Mouse (Mus musculus) cortical plate, adult 2 months (tissue): ENCODE measurements at regions not wholly inside any gene's neighbourhood (a gene's known extent, or its start where the extent isn't known, plus 50 kb on each side); places are given as distances from the start of the nearest gene placed in this dataset.

Experiments
- H3K27ac ChIP-seq: fragments of 200-500 bp; 2 replicates; pipeline ENCODE4 v1.5.1; 2012; ENCODE audit warnings: low read length, control low read depth, inconsistent platforms; ENCODE audit not compliant: insufficient read depth
- H3K4me1 ChIP-seq: fragments of 200-500 bp; 2 replicates; pipeline ENCODE4 v1.6.1; 2011; ENCODE audit warnings: low read length; ENCODE audit not compliant: control insufficient read depth, insufficient read depth
- H3K4me3 ChIP-seq: fragments of 200-500 bp; 2 replicates; pipeline ENCODE4 v1.5.1; 2011; ENCODE audit warnings: mild to moderate bottlenecking, low read length, control low read depth; ENCODE audit not compliant: insufficient read depth
- CTCF ChIP-seq: fragments of 200-500 bp; IDR thresholded peaks from 2 replicates; pipeline ENCODE4 v1.5.1; 2011; ENCODE audit warnings: mild to moderate bottlenecking, control low read depth, low read length; ENCODE audit not compliant: insufficient read depth; ENCODE audit errors: extremely low read depth
- POLR2A ChIP-seq: fragments of 200-500 bp; IDR thresholded peaks from 2 replicates; pipeline ENCODE4 v1.6.1; 2011; ENCODE audit warnings: mild to moderate bottlenecking, low read length, control low read depth; ENCODE audit not compliant: insufficient read depth; ENCODE audit errors: extremely low read depth

- no peak overlapping the region for H3K4me3 ChIP-seq
- no peak overlapping the region for H3K27ac ChIP-seq
- TF ChIP-seq CTCF, result no peak
- no peaks in the 10 kb centered on the region for H3K4me1 ChIP-seq
These were observed 909.3 kb upstream of the Gm5150 start for GRCm38 (mm10) chr3:16915389-16916071.

GRCm38 (mm10) chr3:16888132-16888531, 881.9 kb upstream of the Gm5150 start:
- TF ChIP-seq CTCF (no peak), POLR2A (no peak)
- Histone ChIP-seq H3K27ac (no peak overlapping the region), H3K4me1 (no peaks in the 10 kb centered on the region), H3K4me3 (no peak overlapping the region)

GRCm38 (mm10) chr3:16872337-16873117, 866.3 kb upstream of the Gm5150 start:
- TF ChIP-seq CTCF, result no peak
- no peak for TF ChIP-seq POLR2A
- H3K4me1 ChIP-seq, result peaks cover 1% of the 10 kb centered on the region; the same call in 1 of the 2 replicates
- no peak overlapping the region for H3K27ac ChIP-seq
- no peak overlapping the region for H3K4me3 ChIP-seq

GRCm38 (mm10) chr3:16860034-16860433, 853.8 kb upstream of the Gm5150 start:
- no peaks in the 10 kb centered on the region for H3K4me1 ChIP-seq
- no peak for TF ChIP-seq CTCF
- TF ChIP-seq POLR2A, result no peak
- H3K4me3 ChIP-seq, result no peak overlapping the region
- H3K27ac ChIP-seq, result no peak overlapping the region

- TF ChIP-seq CTCF, result no peak
- no peak for TF ChIP-seq POLR2A
- Histone ChIP-seq H3K27ac (no peak overlapping the region), H3K4me3 (no peak overlapping the region), H3K4me1 (no peaks in the 10 kb centered on the region)
These were observed 852.7 kb upstream of the Gm5150 start for GRCm38 (mm10) chr3:16858931-16859330.

- Histone ChIP-seq H3K4me3 (no peak overlapping the region), H3K4me1 (no peaks in the 10 kb centered on the region), H3K27ac (no peak overlapping the region)
- TF ChIP-seq CTCF (no peak), POLR2A (no peak)
These were observed 849.0 kb upstream of the Gm5150 start for GRCm38 (mm10) chr3:16855251-16855650.

GRCm38 (mm10) chr3:16853992-16854391, 847.8 kb upstream of the Gm5150 start:
- Histone ChIP-seq H3K27ac (no peak overlapping the region), H3K4me3 (no peak overlapping the region), H3K4me1 (no peaks in the 10 kb centered on the region)
- TF ChIP-seq CTCF (no peak), POLR2A (no peak)

GRCm38 (mm10) chr3:16846785-16847520, 840.7 kb upstream of the Gm5150 start:
- TF ChIP-seq CTCF (no peak), POLR2A (no peak)
- Histone ChIP-seq H3K27ac (no peak overlapping the region), H3K4me1 (no peaks in the 10 kb centered on the region), H3K4me3 (no peak overlapping the region)

GRCm38 (mm10) chr3:16820536-16820935, 814.3 kb upstream of the Gm5150 start:
- H3K4me1 ChIP-seq, result no peaks in the 10 kb centered on the region
- no peak for TF ChIP-seq CTCF
- no peak overlapping the region for H3K27ac ChIP-seq
- no peak overlapping the region for H3K4me3 ChIP-seq

GRCm38 (mm10) chr3:16819218-16820122, 813.2 kb upstream of the Gm5150 start:
- TF ChIP-seq CTCF (no peak), POLR2A (no peak)
- Histone ChIP-seq H3K4me1 (no peaks in the 10 kb centered on the region), H3K27ac (peak overlapping the region; percentile 71; the same call in 1 of the 2 replicates), H3K4me3 (no peak overlapping the region)
